Mouse (Mus musculus): ENCODE results near the gene Jam2. TPM values are rescaled to one million over a fixed set of nuclear protein-coding genes. Genes with fewer than 3 reads are reported as not detected.
A peak's percentile ranks its signal among the peaks of the same experiment; 100 is the strongest.

The Jam2 gene
- total RNA-seq, 2 experiments from 2014 or later: not detected

GRCm38 (mm10) chr16:84834745-84835440 lies 61.0 kb downstream of the Jam2 start, which contains the start of gene Gabpa:
Gabpa (plus strand) TSS chr16:84834925.
- ATAC-seq (replicated peaks; ENCODE audit: low FRiP score, poor library complexity, severe bottlenecking): peak; percentile 91

GRCm38 (mm10) chr16:84835441-84835822 lies 61.5 kb downstream of the Jam2 start, which contains the start of gene Atp5j:
Atp5j (minus strand) TSS chr16:84835625.
- ATAC-seq (replicated peaks; ENCODE audit: low FRiP score, poor library complexity, severe bottlenecking): no peak

GRCm38 (mm10) chr16:84835823-84836743 lies 62.2 kb downstream of the Jam2 start:
- 0 out of 2 replicates have a peak, but pooled peaks have one; percentile 30 for ATAC-seq (replicated peaks; ENCODE audit: low FRiP score, poor library complexity, severe bottlenecking)

- no peak for ATAC-seq (replicated peaks; ENCODE audit: low FRiP score, poor library complexity, severe bottlenecking)
These were observed 64.7 kb downstream of the Jam2 start for GRCm38 (mm10) chr16:84838576-84838975.

GRCm38 (mm10) chr16:84853492-84853891 lies 79.6 kb downstream of the Jam2 start:
- no peak for ATAC-seq (replicated peaks; ENCODE audit: low FRiP score, poor library complexity, severe bottlenecking)

- ATAC-seq (replicated peaks; ENCODE audit: low FRiP score, poor library complexity, severe bottlenecking): no peak
These were observed 90.7 kb downstream of the Jam2 start for GRCm38 (mm10) chr16:84864656-84865055.

- ATAC-seq (replicated peaks; ENCODE audit: low FRiP score, poor library complexity, severe bottlenecking): no peak
These were observed 99.9 kb downstream of the Jam2 start for GRCm38 (mm10) chr16:84873805-84874204.

GRCm38 (mm10) chr16:84875012-84875717 lies 101.2 kb downstream of the Jam2 start:
- no peak for ATAC-seq (replicated peaks; ENCODE audit: low FRiP score, poor library complexity, severe bottlenecking)

Other genes starting within 250 kb of the Jam2 start
- gene Mrpl39, start 38.4 kb upstream of the Jam2 start, total RNA-seq (2015; ENCODE audit: low replicate concordance): 4.2 and 13.3 TPM in 2 replicates
- 11.6 and 11.8 TPM in 2 replicates for gene Mrpl39, start 38.4 kb upstream of the Jam2 start, total RNA-seq (2017; ENCODE audit: low replicate concordance)
- gene Gabpa, start 60.8 kb downstream of the Jam2 start, total RNA-seq (2015; ENCODE audit: low replicate concordance): 43.2 and 47.8 TPM in 2 replicates
- 49.0 and 55.6 TPM in 2 replicates for gene Gabpa, start 60.8 kb downstream of the Jam2 start, total RNA-seq (2017; ENCODE audit: low replicate concordance)
- 211 and 225 TPM in 2 replicates for gene Atp5j, start 61.5 kb downstream of the Jam2 start, total RNA-seq (2015; ENCODE audit: low replicate concordance)
- gene Atp5j, start 61.5 kb downstream of the Jam2 start, total RNA-seq (2017; ENCODE audit: low replicate concordance): 85.0 and 121 TPM in 2 replicates